Comparison of ENCODE assay signal across 8 mouse cellular contexts in the genomic region with DNA sequence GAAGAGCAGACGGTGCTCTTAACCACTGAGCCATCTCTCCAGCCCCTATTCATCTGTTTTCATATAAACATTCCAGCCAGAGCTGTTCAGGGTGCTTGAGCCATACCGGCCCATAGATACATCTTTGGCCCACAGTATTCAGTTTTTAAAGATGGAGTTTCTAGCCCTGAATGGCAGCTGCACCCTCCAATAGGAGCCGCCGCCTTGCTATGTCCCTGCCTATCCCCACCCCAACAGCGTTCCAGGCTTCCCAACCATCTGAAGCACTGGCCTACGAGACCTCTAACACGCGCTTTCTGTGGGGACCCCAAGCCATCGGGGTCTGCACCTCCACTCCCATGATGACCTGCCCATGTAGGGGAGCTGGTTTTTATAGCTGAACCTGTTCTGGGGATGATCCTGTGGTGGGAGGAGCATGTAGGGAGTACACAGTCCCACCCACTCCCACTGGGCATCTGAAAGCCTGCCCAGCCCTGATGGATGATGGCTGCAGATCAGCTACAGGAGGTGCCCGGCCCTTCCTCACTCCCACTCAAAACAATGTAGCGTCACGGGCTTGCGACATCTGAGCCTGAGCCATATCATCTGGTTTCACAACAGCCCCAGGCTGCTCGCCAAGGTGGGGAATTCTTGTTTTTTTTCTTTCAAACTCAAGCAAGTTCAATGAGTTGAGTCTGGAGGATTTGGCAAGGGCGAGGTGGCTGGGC. TPM values are rescaled to one million over a fixed set of nuclear protein-coding genes. Genes with fewer than 3 reads are reported as not detected.
DNase-seq lines count a peak whose midpoint lies in the region; ATAC-seq and TF ChIP-seq lines count a peak whose summit lies in the region.

No protein-coding gene starts in this region.

- no peaks in the 10 kb centered on the region for H3K9me3 ChIP-seq in embryonic facial prominence, embryonic 14.5 days (ENCODE audit: control insufficient read depth, low read length)
- no peaks in the 10 kb centered on the region for H3K9me3 ChIP-seq in forebrain, embryonic 10.5 days
- H3K9me3 ChIP-seq in hindbrain, embryonic 16.5 days (ENCODE audit: control insufficient read depth, low read length) = no peaks in the 10 kb centered on the region
- H3K9me3 ChIP-seq in midbrain, embryonic 15.5 days = no peaks in the 10 kb centered on the region

- peaks cover 54% of the 10 kb centered on the region for H3K36me3 ChIP-seq in embryonic facial prominence, embryonic 14.5 days (ENCODE audit: control insufficient read depth, insufficient read depth, low read length)
- H3K36me3 ChIP-seq in kidney, adult 2 months (ENCODE audit: control insufficient read depth, insufficient read depth, low read length) = no peaks in the 10 kb centered on the region
- peaks cover 95% of the 10 kb centered on the region for H3K36me3 ChIP-seq in forebrain, embryonic 10.5 days (replicated peaks)
- H3K36me3 ChIP-seq in hindbrain, embryonic 16.5 days (ENCODE audit: control insufficient read depth, insufficient read depth, low read length) = peaks cover 4% of the 10 kb centered on the region; the same call in 1 of the 2 replicates
- peaks cover 4% of the 10 kb centered on the region; the same call in 1 of the 2 replicates for H3K36me3 ChIP-seq in midbrain, embryonic 15.5 days (replicated peaks)

- H3K4me1 ChIP-seq in embryonic facial prominence, embryonic 14.5 days (ENCODE audit: control insufficient read depth, insufficient read depth, low read length) = peaks cover 3% of the 10 kb centered on the region; the same call in 1 of the 2 replicates
- H3K4me1 ChIP-seq in kidney, adult 2 months (ENCODE audit: control insufficient read depth, insufficient read depth, low read length) = no peaks in the 10 kb centered on the region
- H3K4me1 ChIP-seq in forebrain, embryonic 10.5 days = peaks cover 22% of the 10 kb centered on the region
- no peaks in the 10 kb centered on the region for H3K4me1 ChIP-seq in hindbrain, embryonic 16.5 days (ENCODE audit: control insufficient read depth, insufficient read depth, low read depth, low read length)
- H3K4me1 ChIP-seq in midbrain, embryonic 15.5 days = peaks cover 5% of the 10 kb centered on the region; the same call in 1 of the 2 replicates

- peak; percentile 97 for DNase-seq in NIH3T3 (ENCODE audit: low read depth)
- DNase-seq in embryonic facial prominence, embryonic 14.5 days (ENCODE audit: low spot score) = peak; percentile 64
- DNase-seq in kidney, adult 2 months = peak; percentile 81
- peak; percentile 35 to 73 for DNase-seq in monocyte, adult 2 months (ENCODE audit: low read depth in 1 of 2, low spot score in 2 of 2)
- DNase-seq in forebrain, embryonic 10.5 days (ENCODE audit: extremely low spot score, low spot score) = no peak
- DNase-seq in right cerebral cortex, postnatal 10 days (ENCODE audit: low spot score in 2 of 2) = no peak

- TF ChIP-seq POLR2A in kidney, adult 2 months (IDR thresholded peaks at IDR 0.05; ENCODE audit: low read depth, low read length) = no peak

- no peak overlapping the region for H3K27ac ChIP-seq in embryonic facial prominence, embryonic 14.5 days (replicated peaks; ENCODE audit: low read depth, low read length)
- H3K27ac ChIP-seq in kidney, adult 2 months (ENCODE audit: insufficient read depth, low read depth, low read length) = no peak overlapping the region
- no peak overlapping the region for H3K27ac ChIP-seq in forebrain, embryonic 10.5 days
- no peak overlapping the region for H3K27ac ChIP-seq in hindbrain, embryonic 16.5 days (ENCODE audit: low read depth, low read length)
- no peak overlapping the region for H3K27ac ChIP-seq in midbrain, embryonic 15.5 days

- no peaks in the 10 kb centered on the region for H3K27me3 ChIP-seq in embryonic facial prominence, embryonic 14.5 days (replicated peaks; ENCODE audit: control insufficient read depth, insufficient read depth, low read length)
- H3K27me3 ChIP-seq in kidney, adult 2 months (replicated peaks; ENCODE audit: control insufficient read depth, insufficient read depth, low read length) = no peaks in the 10 kb centered on the region
- H3K27me3 ChIP-seq in forebrain, embryonic 10.5 days (ENCODE audit: poor library complexity, severe bottlenecking) = no peaks in the 10 kb centered on the region
- no peaks in the 10 kb centered on the region for H3K27me3 ChIP-seq in hindbrain, embryonic 16.5 days (replicated peaks; ENCODE audit: control insufficient read depth, insufficient read depth, low read length)
- H3K27me3 ChIP-seq in midbrain, embryonic 15.5 days (replicated peaks) = no peaks in the 10 kb centered on the region

- peak; percentile 54; the same call in 1 of the 2 replicates for ATAC-seq in embryonic facial prominence, embryonic 14.5 days (ENCODE audit: low read depth)
- ATAC-seq in hindbrain, embryonic 16.5 days = no peak
- no peak for ATAC-seq in midbrain, embryonic 15.5 days (replicated peaks)

- WGBS in embryonic facial prominence, embryonic 14.5 days = 76% methylated on average over 15 of the region's 15 CpGs
- WGBS in kidney, adult 2 months = 62% methylated on average over 15 of the region's 15 CpGs
- WGBS in forebrain, embryonic 10.5 days = 94% methylated on average over 15 of the region's 15 CpGs
- 87% methylated on average over 15 of the region's 15 CpGs for WGBS in hindbrain, embryonic 16.5 days
- 92% methylated on average over 15 of the region's 15 CpGs for WGBS in midbrain, embryonic 15.5 days

- no peak for TF ChIP-seq CTCF in kidney, adult 2 months (conservative IDR thresholded peaks at IDR 0.05; ENCODE audit: insufficient read depth, insufficient read length, low read depth, low read length)

- H3K4me2 ChIP-seq in embryonic facial prominence, embryonic 14.5 days (ENCODE audit: low read depth, low read length) = no peak overlapping the region
- H3K4me2 ChIP-seq in hindbrain, embryonic 16.5 days (ENCODE audit: low read length) = no peak overlapping the region
- H3K4me2 ChIP-seq in midbrain, embryonic 15.5 days = no peak overlapping the region

- H3K4me3 ChIP-seq in embryonic facial prominence, embryonic 14.5 days (ENCODE audit: low read depth, low read length) = no peak overlapping the region
- no peak overlapping the region for H3K4me3 ChIP-seq in kidney, adult 2 months (ENCODE audit: insufficient read depth, low read depth, low read length)
- no peak overlapping the region for H3K4me3 ChIP-seq in forebrain, embryonic 10.5 days
- H3K4me3 ChIP-seq in hindbrain, embryonic 16.5 days (ENCODE audit: low read length) = no peak overlapping the region
- H3K4me3 ChIP-seq in midbrain, embryonic 15.5 days = no peak overlapping the region

- H3K9ac ChIP-seq in embryonic facial prominence, embryonic 14.5 days (ENCODE audit: low read depth, low read length) = no peak overlapping the region
- no peak overlapping the region for H3K9ac ChIP-seq in hindbrain, embryonic 16.5 days (ENCODE audit: low read depth, low read length)
- H3K9ac ChIP-seq in midbrain, embryonic 15.5 days = no peak overlapping the region

RNA-seq across cellular contexts. Expression of a gene that starts 39.7 kb away (rescaled TPM):
- 139 and 160 TPM in 2 replicates for polyA plus RNA-seq in embryonic facial prominence, embryonic 14.5 days (2014; fragmentation: Nextera tagmentation; extraction: Ambion mirVana)
- polyA plus RNA-seq in kidney, adult 2 months (2012; rRNA removed) = 18.6 and 23.8 TPM in 2 replicates
- polyA plus RNA-seq in forebrain, embryonic 10.5 days (2016; fragmentation: Nextera tagmentation; extraction: Ambion mirVana) = 71.1 and 73.6 TPM in 2 replicates
- polyA plus RNA-seq in hindbrain, embryonic 16.5 days (2015; fragmentation: Nextera tagmentation; extraction: Ambion mirVana) = 73.6 and 101 TPM in 2 replicates
- polyA plus RNA-seq in midbrain, embryonic 15.5 days (2015; fragmentation: Nextera tagmentation; extraction: Ambion mirVana) = 106 and 108 TPM in 2 replicates

Comparison
In these comparisons a context has a peak if more than half of its experiments do, and no peak if none do; other contexts are left out.
1. DNase-seq: peak in NIH3T3 (single experiment), embryonic facial prominence, embryonic 14.5 days (single experiment), kidney, adult 2 months (single experiment) and monocyte, adult 2 months (2 of 2); none in forebrain, embryonic 10.5 days (single experiment) and right cerebral cortex, postnatal 10 days (0 of 2).